Mouse (Mus musculus) thymus, postnatal 14 days (tissue): ENCODE results near the gene Timm8a2.
"Not testable (repeated sequence)": the region's sequence is repeated elsewhere in the genome, so short reads cannot be mapped to it uniquely, and the experiment has no call there.

Experiments
- DNase-seq: peaks from one replicate; pipeline ENCODE4 v3.0.0; 2021

Timm8a2 gene

GRCm38 (mm10) chr14:122063599-122063998 lies 29.1 kb downstream of the Timm8a2 start:
- peak; percentile 53 for DNase-seq

GRCm38 (mm10) chr14:122064519-122064918 lies 30.0 kb downstream of the Timm8a2 start:
- peak; percentile 88 for DNase-seq

GRCm38 (mm10) chr14:122066243-122066642 lies 31.8 kb downstream of the Timm8a2 start:
- DNase-seq, result peak; percentile 80

GRCm38 (mm10) chr14:122068036-122068435 lies 33.6 kb downstream of the Timm8a2 start:
- DNase-seq, result not testable (repeated sequence)

- DNase-seq, result no peak
Observed at GRCm38 (mm10) chr14:122068801-122069695, 34.6 kb downstream of the Timm8a2 start.

GRCm38 (mm10) chr14:122069948-122070347 lies 35.5 kb downstream of the Timm8a2 start:
- peak; percentile 45 for DNase-seq

GRCm38 (mm10) chr14:122073422-122073821 lies 38.9 kb downstream of the Timm8a2 start:
- DNase-seq, result peak; percentile 58

- no peak for DNase-seq
Observed at GRCm38 (mm10) chr14:122074360-122074759, 39.9 kb downstream of the Timm8a2 start.

GRCm38 (mm10) chr14:122075485-122076200 lies 41.2 kb downstream of the Timm8a2 start:
- DNase-seq, result peak; percentile 38

GRCm38 (mm10) chr14:122077017-122077416 lies 42.5 kb downstream of the Timm8a2 start:
- DNase-seq, result no peak

- DNase-seq, result peak; percentile 82
Observed at GRCm38 (mm10) chr14:122079428-122079827, 45.0 kb downstream of the Timm8a2 start.

- no peak for DNase-seq
Observed at GRCm38 (mm10) chr14:122079921-122080320, 45.4 kb downstream of the Timm8a2 start.

- DNase-seq, result no peak
Observed at GRCm38 (mm10) chr14:122081308-122081707, 46.8 kb downstream of the Timm8a2 start.

GRCm38 (mm10) chr14:122083499-122083898 lies 49.0 kb downstream of the Timm8a2 start:
- DNase-seq, result no peak

GRCm38 (mm10) chr14:122087956-122088355 lies 53.5 kb downstream of the Timm8a2 start:
- DNase-seq, result no peak
